Mouse (Mus musculus) midbrain, embryonic 16.5 days (tissue): Measurements from ENCODE around the gene Clptm1. TPM values are rescaled to one million over a fixed set of nuclear protein-coding genes. Genes with fewer than 3 reads are reported as not detected.

Experiments
- ATAC-seq: fragments of 200-750 bp; cut with Nextera tagmentation; 2 replicates; pipeline ENCODE4 v1.8.0; 2017; ENCODE audit warnings: moderate TSS enrichment
- H3K27ac ChIP-seq: fragments of 300-500 bp; sonication (generic); 2 replicates; pipeline ENCODE4 v1.5.1; 2014; ENCODE audit warnings: mild to moderate bottlenecking, low read length, mixed read lengths
- H3K27me3 ChIP-seq: fragments of 300-500 bp; sonication (generic); 2 replicates; pipeline ENCODE4 v1.6.1; 2014; ENCODE audit warnings: low read depth, low read length, mixed read lengths; ENCODE audit not compliant: control insufficient read depth, insufficient read depth
- H3K36me3 ChIP-seq: fragments of 300-500 bp; sonication (generic); 2 replicates; pipeline ENCODE4 v1.6.1; 2014; ENCODE audit warnings: mild to moderate bottlenecking, low read length, moderate library complexity, mixed read lengths; ENCODE audit not compliant: control insufficient read depth, insufficient read depth
- H3K4me1 ChIP-seq: fragments of 300-500 bp; sonication (generic); 2 replicates; pipeline ENCODE4 v1.6.1; 2014; ENCODE audit warnings: mild to moderate bottlenecking, low read length, mixed read lengths; ENCODE audit not compliant: control insufficient read depth, insufficient read depth
- H3K4me2 ChIP-seq: fragments of 300-500 bp; sonication (generic); 2 replicates; pipeline ENCODE4 v1.6.1; 2014; ENCODE audit warnings: mild to moderate bottlenecking, low read length, mixed read lengths
- H3K4me3 ChIP-seq: fragments of 300-500 bp; sonication (generic); 2 replicates; pipeline ENCODE4 v1.5.1; 2014; ENCODE audit warnings: low read depth, mild to moderate bottlenecking, low read length, moderate library complexity, mixed read lengths
- H3K9ac ChIP-seq: fragments of 300-500 bp; sonication (generic); 2 replicates; pipeline ENCODE4 v1.6.1; 2014; ENCODE audit warnings: low read depth, low read length, mixed read lengths
- H3K9me3 ChIP-seq: fragments of 300-500 bp; sonication (generic); replicated peaks from 2 replicates; pipeline ENCODE4 v1.6.1; 2014; ENCODE audit warnings: mild to moderate bottlenecking, low read length, mixed read lengths; ENCODE audit not compliant: control insufficient read depth, poor library complexity, severe bottlenecking
- WGBS: fragments of 180-500 bp; shearing (Covaris S2); extraction: QIAGEN DNeasy Blood & Tissue Kit; methylation state at CpG from one replicate; pipeline ENCODE4 v1.1.7; 2014; 5-methylcytosine and 5-hydroxymethylcytosine counted together
- polyA plus RNA-seq: library from polyadenylated mRNA; unstranded; fragments of >200 nt; fragmentation: Nextera tagmentation; extraction: Ambion mirVana; gene quantifications from 2 replicates; pipeline ENCODE4 v1.2.1, GENCODE M21; 2015

The Clptm1 gene
- polyA plus RNA-seq, 1 experiment from 2014 or later, result 120 TPM

DNA sequence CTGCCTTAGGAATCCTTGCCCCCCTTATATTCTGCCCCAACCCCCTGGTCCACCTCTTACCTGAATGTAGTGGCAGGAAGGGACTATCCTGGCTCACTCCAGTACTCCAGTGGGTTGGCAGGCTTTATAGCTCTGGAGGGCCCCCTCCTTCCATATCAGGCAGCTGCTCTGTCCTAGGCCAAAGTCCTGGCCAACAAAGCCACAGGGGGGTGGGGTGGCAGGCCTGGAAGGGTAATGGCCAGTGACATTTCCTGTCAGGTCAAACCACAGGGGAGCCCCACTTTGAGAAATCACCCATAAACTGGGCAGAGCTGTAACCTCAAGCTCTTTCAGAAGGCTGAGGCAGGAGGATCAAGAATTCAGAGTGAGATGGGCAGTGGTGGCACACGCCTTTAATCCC, 11.8 kb upstream of the Clptm1 start:
- ATAC-seq, result no peak
- H3K27ac ChIP-seq, result no peak overlapping the region
- H3K4me1 ChIP-seq, result no peaks in the 10 kb centered on the region
- H3K36me3 ChIP-seq, result no peaks in the 10 kb centered on the region
- H3K4me2 ChIP-seq, result no peak overlapping the region
- no peak overlapping the region for H3K9ac ChIP-seq
- H3K4me3 ChIP-seq, result no peak overlapping the region
- WGBS, result 71% methylated on average over 1 of the region's 1 CpGs
- no peaks in the 10 kb centered on the region for H3K9me3 ChIP-seq
- no peaks in the 10 kb centered on the region for H3K27me3 ChIP-seq

DNA sequence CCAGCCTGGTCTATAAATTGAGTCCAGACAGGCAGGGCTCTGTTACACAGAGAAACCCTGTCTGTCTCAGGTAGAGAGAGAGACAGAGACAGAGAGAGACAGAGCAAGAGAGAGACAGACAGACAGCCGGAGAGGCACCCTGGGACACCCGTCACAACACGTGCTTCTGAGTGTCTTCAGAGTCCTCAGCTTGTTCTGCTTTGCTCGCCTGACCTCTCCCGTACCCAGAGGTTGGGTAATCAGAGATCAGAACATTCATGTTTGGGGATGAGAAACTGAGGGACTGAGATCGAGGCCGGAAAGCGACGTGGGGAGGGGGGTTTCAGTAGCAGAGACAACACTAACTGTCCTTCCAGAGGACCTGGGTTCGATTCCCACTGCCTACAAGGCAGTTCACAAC, 11.0 kb upstream of the Clptm1 start:
- Histone ChIP-seq H3K4me2 (no peak overlapping the region), H3K27ac (no peak overlapping the region), H3K4me3 (no peak overlapping the region), H3K9ac (no peak overlapping the region), H3K9me3 (no peaks in the 10 kb centered on the region), H3K36me3 (no peaks in the 10 kb centered on the region), H3K27me3 (no peaks in the 10 kb centered on the region), H3K4me1 (no peaks in the 10 kb centered on the region)
- ATAC-seq, result no peak
- 83% methylated on average over 10 of the region's 10 CpGs for WGBS

DNA sequence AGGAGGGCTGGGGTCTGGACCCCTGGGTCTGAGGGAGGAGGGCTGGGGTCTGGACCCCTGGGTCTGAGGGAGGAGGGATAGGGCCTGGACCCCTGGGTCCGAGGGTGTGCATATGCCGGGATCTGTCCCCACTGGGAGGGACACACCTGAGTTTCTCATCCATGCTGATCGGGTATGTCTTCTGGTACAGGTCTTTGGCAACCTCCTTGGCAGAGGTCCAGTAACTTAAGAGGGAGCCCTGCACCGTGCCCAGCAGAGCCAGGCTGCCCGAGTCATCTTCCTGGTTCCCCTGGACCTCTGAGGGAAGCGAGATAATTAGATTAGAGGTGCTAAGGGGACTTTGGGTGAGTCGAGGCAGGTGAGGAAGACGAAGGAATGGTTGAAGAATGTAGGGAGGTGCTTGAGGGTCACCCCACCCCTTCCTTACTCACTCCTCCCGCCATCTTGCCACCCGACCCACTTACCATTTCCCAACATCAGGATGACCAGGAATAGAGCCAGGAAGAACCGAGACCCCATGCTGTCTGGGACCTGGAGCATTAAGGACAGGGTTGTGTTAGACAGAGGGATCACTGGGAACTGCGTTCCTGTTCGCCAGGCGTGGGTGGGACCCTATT, 8.4 kb upstream of the Clptm1 start:
- H3K9me3 ChIP-seq, result no peaks in the 10 kb centered on the region
- no peak overlapping the region for H3K4me2 ChIP-seq
- H3K36me3 ChIP-seq, result no peaks in the 10 kb centered on the region
- H3K27ac ChIP-seq, result no peak overlapping the region
- peaks cover 3% of the 10 kb centered on the region; the same call in 1 of the 2 replicates for H3K4me1 ChIP-seq
- H3K9ac ChIP-seq, result no peak overlapping the region
- H3K4me3 ChIP-seq, result no peak overlapping the region
- H3K27me3 ChIP-seq, result no peaks in the 10 kb centered on the region
- no peak for ATAC-seq
- 68% methylated on average over 14 of the region's 14 CpGs for WGBS

DNA sequence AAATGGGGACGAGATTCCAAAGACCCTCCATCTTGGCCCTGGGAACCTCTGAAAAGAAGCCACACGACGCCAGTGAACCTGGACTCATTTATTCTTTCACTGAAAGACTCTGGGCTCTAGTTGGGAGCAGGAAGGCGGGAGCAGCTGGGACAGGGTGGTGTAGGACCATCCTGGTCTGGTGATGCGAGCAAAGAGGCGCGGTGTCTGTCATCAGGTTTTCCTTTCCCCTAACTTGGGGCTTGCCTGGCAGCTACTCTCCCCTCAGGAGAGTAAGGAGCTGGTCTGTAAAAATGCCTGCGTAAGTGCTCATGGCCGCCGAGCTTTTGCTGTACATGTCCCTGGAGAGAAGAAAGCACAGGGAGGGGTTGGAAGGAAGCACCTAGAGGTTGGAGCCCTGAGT, 6.7 kb upstream of the Clptm1 start:
- H3K27ac ChIP-seq, result no peak overlapping the region
- no peaks in the 10 kb centered on the region for H3K36me3 ChIP-seq
- H3K4me2 ChIP-seq, result no peak overlapping the region
- H3K4me1 ChIP-seq, result peaks cover 3% of the 10 kb centered on the region; the same call in 1 of the 2 replicates
- WGBS, result 76% methylated on average over 10 of the region's 10 CpGs
- H3K9ac ChIP-seq, result no peak overlapping the region
- no peak for ATAC-seq
- no peaks in the 10 kb centered on the region for H3K9me3 ChIP-seq
- H3K27me3 ChIP-seq, result no peaks in the 10 kb centered on the region
- no peak overlapping the region for H3K4me3 ChIP-seq

DNA sequence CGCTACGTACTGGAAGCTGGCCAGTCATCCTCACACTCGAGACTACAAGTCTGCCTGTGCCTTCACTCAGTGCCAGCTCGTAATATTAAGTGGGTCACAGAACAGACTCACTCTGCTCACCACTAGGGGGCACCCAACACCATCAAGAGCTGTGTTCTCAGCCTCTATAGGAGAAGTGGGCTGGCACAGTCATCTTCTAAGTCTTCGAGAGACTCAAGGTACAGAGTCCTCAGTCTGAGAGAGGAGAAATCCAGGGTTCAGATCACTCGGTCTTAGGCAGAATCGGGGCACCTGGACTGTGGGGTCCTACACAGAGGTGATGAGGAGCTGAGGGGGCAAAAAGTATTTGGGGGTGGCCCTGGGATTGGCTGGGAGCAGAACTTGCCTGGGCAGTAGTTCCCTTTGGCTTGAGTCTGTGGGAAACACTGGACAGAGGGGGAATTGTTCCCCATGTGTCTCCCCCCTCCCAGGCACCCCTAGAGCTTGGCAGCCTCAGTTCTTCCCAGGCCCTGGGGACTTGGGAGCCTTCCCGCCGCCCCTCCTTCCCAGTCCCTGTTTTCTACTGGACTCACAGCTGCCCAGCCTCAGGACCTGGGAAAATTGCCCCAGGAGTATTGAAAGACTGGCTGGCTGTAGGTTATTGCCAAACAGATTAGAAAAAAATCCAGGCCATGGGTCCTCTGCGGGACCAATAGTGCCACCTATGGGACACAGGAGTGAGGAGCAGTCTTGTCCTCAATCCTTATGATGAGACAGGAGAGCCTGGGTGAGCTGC, 4.3 kb upstream of the Clptm1 start:
- no peaks in the 10 kb centered on the region for H3K36me3 ChIP-seq
- no peaks in the 10 kb centered on the region for H3K9me3 ChIP-seq
- peak; percentile 69 for ATAC-seq
- H3K27ac ChIP-seq, result peak overlapping the region; percentile 74
- WGBS, result 11% methylated on average over 10 of the region's 10 CpGs
- H3K4me1 ChIP-seq, result peaks cover 9% of the 10 kb centered on the region
- no peaks in the 10 kb centered on the region for H3K27me3 ChIP-seq
- 0 out of 2 replicates have a peak overlapping the region, but pooled peaks have one; percentile 4 for H3K4me2 ChIP-seq
- H3K4me3 ChIP-seq, result no peak overlapping the region
- no peak overlapping the region for H3K9ac ChIP-seq

DNA sequence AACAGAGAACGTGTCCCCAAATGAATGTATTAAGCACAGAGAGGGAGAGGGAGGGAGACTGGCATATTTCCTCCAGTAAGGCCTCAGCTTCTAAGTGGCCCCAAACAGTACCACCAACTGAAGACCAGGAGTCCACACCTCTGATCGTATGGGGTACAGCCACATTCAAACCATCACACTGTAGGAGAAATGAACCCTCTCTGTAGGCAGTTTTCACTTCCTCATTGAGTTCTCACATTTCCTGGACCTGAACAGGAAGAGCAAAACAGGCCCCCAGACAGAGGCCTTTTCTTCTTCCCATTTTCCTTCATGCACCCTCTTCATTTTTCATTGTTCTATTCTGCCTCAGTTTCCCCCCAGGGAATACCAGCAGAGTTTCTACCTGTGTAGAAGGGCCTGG, 2.6 kb upstream of the Clptm1 start:
- ATAC-seq, result no peak
- no peak overlapping the region for H3K4me2 ChIP-seq
- no peak overlapping the region for H3K27ac ChIP-seq
- WGBS, result 64% methylated on average over 2 of the region's 2 CpGs
- H3K4me3 ChIP-seq, result no peak overlapping the region
- H3K27me3 ChIP-seq, result no peaks in the 10 kb centered on the region
- H3K9ac ChIP-seq, result no peak overlapping the region
- peaks cover 25% of the 10 kb centered on the region for H3K4me1 ChIP-seq
- H3K36me3 ChIP-seq, result no peaks in the 10 kb centered on the region
- H3K9me3 ChIP-seq, result no peaks in the 10 kb centered on the region

DNA sequence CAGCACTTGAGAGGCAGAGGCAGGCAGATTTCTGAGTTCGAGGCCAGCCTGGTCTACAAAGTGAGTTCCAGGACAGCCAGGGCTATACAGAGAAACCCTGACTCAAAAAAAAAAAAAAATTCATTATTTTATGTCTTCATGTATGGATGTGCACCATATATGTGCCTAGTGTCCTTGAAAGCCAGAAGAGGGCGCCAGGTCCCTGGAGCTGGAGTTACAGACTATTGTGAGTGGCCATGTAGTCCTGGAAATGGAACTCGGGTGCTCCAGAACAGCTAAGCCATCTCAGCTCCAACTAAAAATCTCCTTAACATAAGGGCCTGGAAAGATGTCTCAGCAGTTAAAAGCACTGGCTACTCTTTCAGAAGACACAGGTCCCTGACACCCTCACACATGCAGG, 1.9 kb upstream of the Clptm1 start:
- H3K9ac ChIP-seq, result no peak overlapping the region
- no peak overlapping the region for H3K4me2 ChIP-seq
- H3K27ac ChIP-seq, result no peak overlapping the region
- H3K27me3 ChIP-seq, result no peaks in the 10 kb centered on the region
- H3K4me1 ChIP-seq, result peaks cover 31% of the 10 kb centered on the region
- WGBS, result 66% methylated on average over 3 of the region's 3 CpGs
- no peak overlapping the region for H3K4me3 ChIP-seq
- H3K36me3 ChIP-seq, result no peaks in the 10 kb centered on the region
- no peak for ATAC-seq
- H3K9me3 ChIP-seq, result no peaks in the 10 kb centered on the region

DNA sequence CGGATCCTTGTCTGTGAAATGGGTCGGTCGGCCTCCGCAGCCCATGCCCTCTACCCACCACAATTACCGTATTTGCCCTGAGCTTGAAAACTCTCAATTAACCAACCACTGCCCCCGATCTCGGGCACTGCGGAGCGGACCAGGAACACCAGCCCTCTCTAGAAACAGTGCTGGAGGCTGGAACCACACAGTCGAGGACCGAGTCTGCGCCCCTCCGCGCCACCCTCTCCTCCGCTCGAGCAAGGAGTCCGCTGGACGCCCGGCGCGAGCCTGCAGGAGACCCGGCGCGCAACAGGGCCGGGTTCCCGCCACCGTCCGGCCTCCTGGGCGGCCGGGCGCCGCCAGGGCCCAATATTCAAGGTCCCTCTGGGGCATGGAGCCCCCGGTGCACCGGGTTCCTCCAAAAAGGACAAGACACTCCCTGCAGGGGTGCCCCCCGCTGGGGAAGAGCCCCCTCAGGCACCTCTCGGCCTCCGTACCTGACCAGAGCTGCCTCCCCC, 328 bp downstream of the Clptm1 start:
- peak; percentile 58 for ATAC-seq
- Histone ChIP-seq H3K4me3 (peak overlapping the region; percentile 99), H3K27ac (peak overlapping the region; percentile 73), H3K9ac (peak overlapping the region; percentile 98), H3K4me2 (peak overlapping the region; percentile 92), H3K27me3 (no peaks in the 10 kb centered on the region), H3K9me3 (no peaks in the 10 kb centered on the region), H3K4me1 (peaks cover 32% of the 10 kb centered on the region), H3K36me3 (no peaks in the 10 kb centered on the region)
- 0% methylated on average over 37 of the region's 37 CpGs for WGBS

DNA sequence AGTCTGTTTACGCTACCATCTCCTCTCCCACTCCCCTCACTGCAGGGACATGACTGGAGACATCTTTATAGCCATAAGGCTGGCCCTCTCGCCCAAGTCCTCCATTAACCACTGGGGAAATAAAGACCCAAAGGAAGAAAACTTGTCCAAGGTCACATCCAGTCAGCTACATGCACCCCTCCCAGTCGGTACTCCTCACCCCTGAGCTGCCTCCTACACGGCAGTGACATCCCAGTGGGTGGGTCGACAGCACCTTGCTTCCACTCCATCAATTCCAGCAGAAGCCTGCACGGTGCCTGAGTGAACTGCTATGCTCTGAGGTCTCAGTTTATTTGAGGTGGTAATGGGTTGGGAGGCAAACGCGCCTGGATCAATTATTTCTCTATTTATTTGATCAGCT, 893 bp downstream of the Clptm1 start:
- ATAC-seq, result 0 out of 2 replicates have a peak, but pooled peaks have one; percentile 5
- H3K27me3 ChIP-seq, result no peaks in the 10 kb centered on the region
- H3K9ac ChIP-seq, result peak overlapping the region; percentile 98
- H3K4me1 ChIP-seq, result peaks cover 29% of the 10 kb centered on the region
- 20% methylated on average over 8 of the region's 8 CpGs for WGBS
- H3K36me3 ChIP-seq, result no peaks in the 10 kb centered on the region
- peak overlapping the region; percentile 99 for H3K4me3 ChIP-seq
- H3K4me2 ChIP-seq, result peak overlapping the region; percentile 92
- no peak overlapping the region; the same call in 1 of the 2 replicates for H3K27ac ChIP-seq
- no peaks in the 10 kb centered on the region for H3K9me3 ChIP-seq
